Mouse (Mus musculus) embryonic facial prominence, embryonic 14.5 days (tissue): Measurements from ENCODE around the gene Twnk. TPM values are rescaled to one million over a fixed set of nuclear protein-coding genes. Genes with fewer than 3 reads are reported as not detected.

ENCODE experiments used
- ATAC-seq: fragments of 200-750 bp; cut with Nextera tagmentation; 2 replicates; pipeline ENCODE4 v1.8.0; 2017; ENCODE audit warnings: low read depth, moderate number of reproducible peaks, moderate TSS enrichment
- DNase-seq: peaks from one replicate; pipeline ENCODE4 v3.0.0-alpha.2; 2015; ENCODE audit warnings: low spot score
- H3K27ac ChIP-seq: fragments of 300-500 bp; sonication (generic); replicated peaks from 2 replicates; pipeline ENCODE4 v1.5.1; 2014; ENCODE audit warnings: low read depth, mild to moderate bottlenecking, low read length, moderate library complexity
- H3K27me3 ChIP-seq: fragments of 300-500 bp; sonication (generic); replicated peaks from 2 replicates; pipeline ENCODE4 v1.6.1; 2014; ENCODE audit warnings: low read length; ENCODE audit not compliant: control insufficient read depth, insufficient read depth
- H3K36me3 ChIP-seq: fragments of 300-500 bp; sonication (generic); 2 replicates; pipeline ENCODE4 v1.6.1; 2014; ENCODE audit warnings: low read length, mixed read lengths; ENCODE audit not compliant: control insufficient read depth, insufficient read depth
- H3K4me1 ChIP-seq: fragments of 300-500 bp; sonication (generic); 2 replicates; pipeline ENCODE4 v1.6.1; 2014; ENCODE audit warnings: antibody characterized with exemption, low read length; ENCODE audit not compliant: control insufficient read depth, insufficient read depth
- H3K4me2 ChIP-seq: fragments of 300-500 bp; sonication (generic); 2 replicates; pipeline ENCODE4 v1.6.1; 2014; ENCODE audit warnings: low read depth, mild to moderate bottlenecking, low read length, moderate library complexity, mixed read lengths
- H3K4me3 ChIP-seq: fragments of 300-500 bp; sonication (generic); 2 replicates; pipeline ENCODE4 v1.5.1; 2014; ENCODE audit warnings: low read depth, mild to moderate bottlenecking, low read length
- H3K9ac ChIP-seq: fragments of 300-500 bp; sonication (generic); 2 replicates; pipeline ENCODE4 v1.6.1; 2014; ENCODE audit warnings: low read depth, mild to moderate bottlenecking, low read length, moderate library complexity, mixed read lengths
- H3K9me3 ChIP-seq: fragments of 300-500 bp; sonication (generic); 2 replicates; pipeline ENCODE4 v1.6.1; 2016; ENCODE audit warnings: low read length; ENCODE audit not compliant: control insufficient read depth
- WGBS: fragments of 180-500 bp; shearing (Covaris S2); extraction: QIAGEN DNeasy Blood & Tissue Kit; methylation state at CpG from one replicate; pipeline ENCODE4 v1.1.7; 2014; 5-methylcytosine and 5-hydroxymethylcytosine counted together
- polyA plus RNA-seq: library from polyadenylated mRNA; unstranded; fragments of >200 nt; fragmentation: Nextera tagmentation; extraction: Ambion mirVana; gene quantifications from 2 replicates; pipeline ENCODE4 v1.2.1, GENCODE M21; 2014

Gene Twnk
- polyA plus RNA-seq, 1 experiment from 2014 or later: 10.5 TPM

GRCm38 (mm10) chr19:45056908-45057698, 51.6 kb downstream of the Twnk start:
- H3K27me3 ChIP-seq: no peaks in the 10 kb centered on the region
- peak overlapping the region; percentile 77 for H3K4me2 ChIP-seq
- DNase-seq (no peak), ATAC-seq (no peak)
- 70% methylated on average over 7 of the region's 7 CpGs for WGBS
- H3K4me1 ChIP-seq: peaks cover 13% of the 10 kb centered on the region
- peaks cover 20% of the 10 kb centered on the region; the same call in 1 of the 2 replicates for H3K36me3 ChIP-seq
- H3K9me3 ChIP-seq: no peaks in the 10 kb centered on the region
- peak overlapping the region; percentile 61 for H3K4me3 ChIP-seq
- H3K27ac ChIP-seq: peak overlapping the region; percentile 97
- peak overlapping the region; percentile 88 for H3K9ac ChIP-seq

- ATAC-seq: no peak
- H3K27ac ChIP-seq: peak overlapping the region; percentile 97
- peak overlapping the region; percentile 77 for H3K4me2 ChIP-seq
- H3K9me3 ChIP-seq: no peaks in the 10 kb centered on the region
- WGBS: 35% methylated on average over 7 of the region's 7 CpGs
- H3K4me1 ChIP-seq: peaks cover 13% of the 10 kb centered on the region
- peak overlapping the region; percentile 61 for H3K4me3 ChIP-seq
- peak overlapping the region; percentile 88 for H3K9ac ChIP-seq
- DNase-seq: peak; percentile 41
- H3K27me3 ChIP-seq: no peaks in the 10 kb centered on the region
- H3K36me3 ChIP-seq: peaks cover 14% of the 10 kb centered on the region; the same call in 1 of the 2 replicates
Measured at GRCm38 (mm10) chr19:45057724-45058112, 52.3 kb downstream of the Twnk start.

GRCm38 (mm10) chr19:45058113-45058839, 52.8 kb downstream of the Twnk start:
- H3K4me3 ChIP-seq: peak overlapping the region; percentile 61
- peaks cover 13% of the 10 kb centered on the region for H3K4me1 ChIP-seq
- DNase-seq: peak; percentile 99
- WGBS: under 1% methylated on average over 34 of the region's 34 CpGs
- H3K9ac ChIP-seq: peak overlapping the region; percentile 88
- H3K27ac ChIP-seq: peak overlapping the region; percentile 97
- no peaks in the 10 kb centered on the region for H3K9me3 ChIP-seq
- peaks cover 8% of the 10 kb centered on the region; the same call in 1 of the 2 replicates for H3K36me3 ChIP-seq
- peak overlapping the region; percentile 77 for H3K4me2 ChIP-seq
- no peaks in the 10 kb centered on the region for H3K27me3 ChIP-seq
- ATAC-seq: peak; percentile 93

- DNase-seq (no peak), ATAC-seq (no peak; the same call in 1 of the 2 replicates)
- peaks cover 5% of the 10 kb centered on the region for H3K27me3 ChIP-seq
- 1% methylated on average over 14 of the region's 14 CpGs for WGBS
- no peaks in the 10 kb centered on the region for H3K9me3 ChIP-seq
- peaks cover 13% of the 10 kb centered on the region for H3K4me1 ChIP-seq
- peak overlapping the region; percentile 97 for H3K27ac ChIP-seq
- H3K4me2 ChIP-seq: peak overlapping the region; percentile 77
- H3K4me3 ChIP-seq: peak overlapping the region; percentile 61
- H3K9ac ChIP-seq: peak overlapping the region; percentile 88
- H3K36me3 ChIP-seq: 0 out of 2 replicates have a peak, but pooled peaks cover 3% of the 10 kb centered on the region
Measured at GRCm38 (mm10) chr19:45058841-45059240, 53.4 kb downstream of the Twnk start.

Other genes with a start within 250 kb of the Twnk start
- 0.14 and 0.22 TPM in 2 replicates for gene Pax2, start 249.6 kb upstream of the Twnk start, polyA plus RNA-seq
- gene Slf2, start 74.5 kb upstream of the Twnk start, polyA plus RNA-seq: 38.4 and 41.8 TPM in 2 replicates
- gene Sema4g, start 16.6 kb upstream of the Twnk start, polyA plus RNA-seq: 2.9 and 4.3 TPM in 2 replicates
- 47.4 and 49.2 TPM in 2 replicates for gene Mrpl43, start 779 bp downstream of the Twnk start, polyA plus RNA-seq
- gene Lzts2, start 8.8 kb downstream of the Twnk start, polyA plus RNA-seq: 51.2 and 56.1 TPM in 2 replicates
- gene Pdzd7, start 40.1 kb downstream of the Twnk start, polyA plus RNA-seq: 0.32 and 0.67 TPM in 2 replicates
- gene Sfxn3, start 41.8 kb downstream of the Twnk start, polyA plus RNA-seq: 28.1 and 31.1 TPM in 2 replicates
- gene Kazald1, start 69.6 kb downstream of the Twnk start, polyA plus RNA-seq: 51.5 and 64.9 TPM in 2 replicates
- 1.7 and 1.9 TPM in 2 replicates for gene Tlx1, start 145.0 kb downstream of the Twnk start, polyA plus RNA-seq
- gene Lbx1, start 230.1 kb downstream of the Twnk start, polyA plus RNA-seq: 1.6 and 2.0 TPM in 2 replicates